Mouse (Mus musculus): ENCODE measurements around the gene Mrpl43.
"Not testable (repeated sequence)": the region's sequence is repeated elsewhere in the genome, so short reads cannot be mapped to it uniquely, and the experiment has no call there.

DNA sequence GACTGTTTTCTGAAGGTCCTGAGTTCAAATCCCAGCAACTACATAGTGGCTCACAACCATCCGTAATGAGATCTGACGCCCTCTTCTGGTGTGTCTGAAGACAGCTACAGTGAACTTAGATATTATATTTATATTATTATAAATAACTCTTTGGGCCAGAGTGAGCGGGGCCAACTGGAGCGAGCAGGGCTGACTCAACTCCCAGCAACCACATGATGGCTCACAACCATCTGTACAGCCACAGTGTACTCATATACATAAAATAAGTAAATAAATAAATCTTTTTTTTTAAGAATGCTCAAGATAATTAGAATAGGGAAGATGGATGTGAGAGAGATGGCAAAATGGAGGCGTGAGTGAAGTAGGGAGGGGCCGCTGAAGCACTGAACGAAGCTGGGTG, 32.0 kb upstream of the Mrpl43 start:
- TF ChIP-seq ZC3H11A (IDR thresholded peaks at IDR 0.05; ENCODE audit: borderline replicate concordance, low read depth, low read length); CHD2 (IDR thresholded peaks at IDR 0.05; ENCODE audit: low read depth, low read length); ZNF384 (IDR thresholded peaks at IDR 0.05; ENCODE audit: low read depth, low read length); MAFK (IDR thresholded peaks at IDR 0.05; ENCODE audit: insufficient read depth, low read depth, low read length): not testable (repeated sequence)
